Mouse (Mus musculus): ENCODE measurements at regions not wholly inside any gene's neighbourhood (a gene's known extent, or its start where the extent isn't known, plus 50 kb on each side); places are given as distances from the start of the nearest gene placed in this dataset.

GRCm38 (mm10) chr1:157713851-157714250, 207.3 kb downstream of the Sec16b start:
- TF ChIP-seq CTCF (IDR thresholded peaks at IDR 0.05; ENCODE audit: borderline replicate concordance, insufficient read depth, low read length): no peak
- TF ChIP-seq POLR2A (IDR thresholded peaks at IDR 0.05; ENCODE audit: low read depth, low read length): no peak

Data from embryonic fibroblast, embryonic 13.5 days (primary cell).